Mouse (Mus musculus) lung, postnatal 14 days (tissue): ENCODE results near the gene Ankmy1.

Experiments
- DNase-seq: peaks from one replicate; pipeline ENCODE4 v3.0.0; 2021

Ankmy1 gene

DNA sequence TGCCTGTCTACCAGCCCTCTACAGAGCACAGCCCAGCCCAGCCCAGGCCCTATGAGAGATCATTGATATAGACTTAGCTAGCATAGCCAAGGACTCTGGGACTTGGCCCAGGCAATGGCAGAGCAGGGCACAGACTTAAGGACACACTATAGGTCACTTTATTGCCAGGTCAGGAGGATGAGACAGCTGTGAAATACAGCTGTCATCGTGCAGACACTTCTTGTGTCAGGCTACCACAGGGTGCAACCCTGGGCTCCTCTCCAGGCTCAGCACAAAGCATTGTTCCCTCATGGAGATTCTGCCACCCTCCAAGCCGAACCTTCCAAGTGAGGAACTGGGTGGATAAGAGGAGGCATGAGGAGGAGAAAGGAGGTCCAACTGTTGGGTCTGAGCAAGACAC lies 32.7 kb downstream of the Ankmy1 start:
- DNase-seq, result no peak

- no peak for DNase-seq
Observed at GRCm38 (mm10) chr1:92866170-92866569, 36.5 kb downstream of the Ankmy1 start.

- DNase-seq, result no peak
Observed at GRCm38 (mm10) chr1:92863268-92863667, 39.4 kb downstream of the Ankmy1 start.

DNA sequence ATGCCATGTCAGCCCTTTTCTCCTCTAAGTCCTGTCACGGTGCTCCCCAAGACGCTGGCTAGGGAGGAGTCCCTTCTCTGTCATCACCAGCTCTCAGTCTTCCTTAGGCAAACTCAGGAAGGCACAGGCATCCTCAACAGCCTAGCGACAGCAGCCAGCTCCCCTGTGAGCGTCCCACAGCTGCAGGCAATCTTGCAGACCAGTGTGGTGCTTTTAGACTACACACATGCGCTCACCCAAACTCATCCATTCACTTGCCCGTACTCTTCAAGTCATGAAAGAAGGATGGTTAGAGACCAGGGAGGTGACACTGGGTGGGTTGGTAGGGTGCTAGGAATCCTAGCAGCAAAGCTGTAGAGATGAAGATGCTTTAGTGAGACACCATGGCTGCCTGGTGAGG lies 41.2 kb downstream of the Ankmy1 start:
- DNase-seq, result no peak

DNA sequence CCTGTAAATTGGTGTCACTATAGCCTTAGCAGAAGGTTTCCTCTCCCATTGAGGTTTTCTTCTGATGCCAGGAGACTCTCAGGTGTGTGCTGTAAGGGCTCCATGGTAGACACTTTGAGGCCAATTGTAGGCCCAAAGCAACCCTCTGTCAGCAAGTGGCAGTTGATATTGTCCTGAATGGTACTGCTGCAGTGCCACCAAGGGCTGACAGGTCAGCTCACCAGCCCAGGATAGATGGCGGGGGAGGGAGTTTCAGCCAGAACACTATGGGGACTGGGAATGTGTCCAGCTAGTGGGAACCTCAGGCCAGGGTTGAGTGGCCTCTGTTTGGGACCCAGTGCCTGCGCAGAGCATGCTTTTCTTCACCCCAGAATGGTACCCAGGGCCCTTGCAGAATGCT lies 50.3 kb downstream of the Ankmy1 start:
- DNase-seq, result no peak

DNA sequence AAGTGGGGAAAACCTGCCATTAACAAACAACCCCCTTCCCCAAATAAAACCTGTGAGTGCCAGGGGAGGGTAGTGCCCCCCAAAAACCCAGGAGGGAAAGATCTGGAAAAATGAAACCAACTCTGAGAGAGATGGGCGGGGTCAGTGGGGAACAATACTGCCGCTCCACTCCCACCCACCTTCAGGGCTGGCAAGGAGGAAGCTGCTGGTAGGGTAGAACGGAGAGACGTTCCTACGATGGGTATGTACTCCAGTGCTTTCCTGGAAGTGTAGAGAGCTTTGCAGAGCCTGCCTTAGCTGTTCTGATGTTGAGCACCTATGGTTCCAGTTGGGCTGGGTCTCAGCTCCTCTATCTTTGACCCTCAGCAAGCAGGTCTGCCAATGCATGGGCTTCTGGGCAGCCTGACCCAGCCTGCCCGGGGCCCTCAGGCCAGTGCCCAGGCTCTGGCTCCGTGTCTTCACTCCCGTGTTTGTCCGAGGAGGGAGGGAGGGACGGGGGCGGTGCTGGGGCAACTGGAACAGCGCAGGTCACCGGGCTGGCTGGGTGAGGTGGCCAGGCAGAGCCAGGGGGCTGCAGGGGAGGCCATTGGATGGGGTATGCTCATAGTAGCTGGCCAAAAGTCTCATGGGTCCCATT lies 52.6 kb downstream of the Ankmy1 start:
- no peak for DNase-seq

- DNase-seq, result no peak
Observed at GRCm38 (mm10) chr1:92849491-92849890, 53.2 kb downstream of the Ankmy1 start.

GRCm38 (mm10) chr1:92847873-92848839 lies 54.5 kb downstream of the Ankmy1 start:
- DNase-seq, result no peak

- DNase-seq, result no peak
Observed at GRCm38 (mm10) chr1:92845889-92846288, 56.8 kb downstream of the Ankmy1 start.

- DNase-seq, result no peak
Observed at GRCm38 (mm10) chr1:92841427-92841826, 61.3 kb downstream of the Ankmy1 start.

DNA sequence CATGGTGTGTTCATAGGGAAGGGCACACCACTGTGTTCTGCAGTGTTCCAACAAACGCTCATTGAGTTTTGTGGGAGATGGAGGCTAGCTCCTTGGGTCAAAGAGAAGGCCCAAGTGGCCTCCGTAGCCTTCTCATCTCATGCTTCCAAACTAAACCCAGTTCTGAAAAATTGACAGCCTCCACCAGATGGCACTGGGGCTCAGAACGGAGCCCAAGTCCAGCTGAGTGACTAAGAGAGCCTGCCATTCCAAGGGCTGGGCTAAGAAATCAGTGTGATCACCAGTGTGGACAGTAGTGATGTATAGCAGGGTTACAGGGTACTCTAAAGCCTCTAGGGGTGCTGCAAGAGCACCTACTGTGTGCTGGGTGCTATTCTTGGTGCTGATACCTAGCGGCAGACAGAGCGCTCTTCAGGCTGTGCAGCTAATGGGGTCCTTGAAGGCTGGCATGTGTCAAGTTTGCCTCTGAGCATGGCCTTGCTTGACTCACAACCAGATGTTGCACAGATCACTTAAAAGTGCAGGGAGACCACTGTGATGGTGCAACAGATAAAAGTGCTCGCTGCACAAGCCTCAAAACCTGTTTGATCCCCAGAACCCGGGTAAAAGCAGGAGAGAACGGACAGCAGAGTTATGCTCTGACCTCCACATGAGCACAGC lies 62.3 kb downstream of the Ankmy1 start:
- no peak for DNase-seq

DNA sequence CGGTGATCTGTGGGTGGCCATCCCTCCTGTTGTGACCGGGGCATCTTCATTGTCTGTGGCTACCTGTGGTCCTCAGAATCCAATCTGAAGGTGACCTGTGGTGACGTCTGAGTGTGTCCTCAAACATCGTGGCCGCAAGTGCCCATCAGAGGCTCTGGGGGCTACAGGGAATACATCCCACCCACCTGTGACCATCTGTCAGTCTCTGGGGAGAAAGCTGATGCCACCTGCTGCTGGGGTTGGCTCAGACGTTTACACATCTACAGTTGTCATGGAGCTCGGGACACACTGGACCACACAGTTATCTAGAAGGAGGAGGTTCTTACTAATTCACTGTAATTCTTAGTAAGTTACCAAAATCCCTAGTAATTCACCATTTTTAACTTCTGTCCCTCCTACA lies 63.5 kb downstream of the Ankmy1 start:
- DNase-seq, result no peak

GRCm38 (mm10) chr1:92837931-92838833 lies 64.5 kb downstream of the Ankmy1 start:
- DNase-seq, result no peak

DNA sequence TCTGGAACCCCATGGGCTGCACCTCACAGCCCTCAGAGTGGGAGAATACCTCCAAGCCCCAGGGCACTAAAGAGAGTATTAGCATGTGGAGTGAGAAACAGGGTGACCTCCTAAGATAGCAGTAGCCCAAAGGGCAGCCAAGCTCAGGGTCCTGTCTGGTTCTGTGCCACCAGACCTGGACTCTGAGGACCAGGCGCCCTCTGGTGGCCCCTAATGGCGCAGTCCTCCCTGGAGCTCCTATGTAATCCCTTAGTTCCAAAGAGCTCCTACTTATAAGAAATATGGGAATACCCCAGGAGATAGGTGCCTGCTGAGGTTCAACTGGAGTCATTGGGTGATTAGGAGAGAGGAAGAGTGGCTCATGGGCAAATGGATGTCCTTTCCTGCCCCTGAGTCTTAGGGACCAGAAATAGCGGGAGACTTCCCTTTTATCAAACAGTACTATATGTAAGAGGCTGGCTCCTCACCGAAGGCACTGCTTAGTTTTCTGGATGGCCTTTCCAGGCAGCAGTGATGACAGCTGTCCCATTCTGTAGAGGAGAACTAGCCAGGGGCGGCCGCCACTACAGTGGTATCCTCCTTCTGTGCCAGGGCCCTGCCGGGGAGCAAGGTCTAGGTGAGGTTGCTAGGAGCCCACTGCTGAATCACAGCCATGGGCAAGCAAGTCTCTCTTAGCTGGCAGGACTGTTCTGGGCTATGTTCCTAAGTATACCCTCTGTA lies 68.6 kb downstream of the Ankmy1 start:
- DNase-seq, result peak; percentile 80

DNA sequence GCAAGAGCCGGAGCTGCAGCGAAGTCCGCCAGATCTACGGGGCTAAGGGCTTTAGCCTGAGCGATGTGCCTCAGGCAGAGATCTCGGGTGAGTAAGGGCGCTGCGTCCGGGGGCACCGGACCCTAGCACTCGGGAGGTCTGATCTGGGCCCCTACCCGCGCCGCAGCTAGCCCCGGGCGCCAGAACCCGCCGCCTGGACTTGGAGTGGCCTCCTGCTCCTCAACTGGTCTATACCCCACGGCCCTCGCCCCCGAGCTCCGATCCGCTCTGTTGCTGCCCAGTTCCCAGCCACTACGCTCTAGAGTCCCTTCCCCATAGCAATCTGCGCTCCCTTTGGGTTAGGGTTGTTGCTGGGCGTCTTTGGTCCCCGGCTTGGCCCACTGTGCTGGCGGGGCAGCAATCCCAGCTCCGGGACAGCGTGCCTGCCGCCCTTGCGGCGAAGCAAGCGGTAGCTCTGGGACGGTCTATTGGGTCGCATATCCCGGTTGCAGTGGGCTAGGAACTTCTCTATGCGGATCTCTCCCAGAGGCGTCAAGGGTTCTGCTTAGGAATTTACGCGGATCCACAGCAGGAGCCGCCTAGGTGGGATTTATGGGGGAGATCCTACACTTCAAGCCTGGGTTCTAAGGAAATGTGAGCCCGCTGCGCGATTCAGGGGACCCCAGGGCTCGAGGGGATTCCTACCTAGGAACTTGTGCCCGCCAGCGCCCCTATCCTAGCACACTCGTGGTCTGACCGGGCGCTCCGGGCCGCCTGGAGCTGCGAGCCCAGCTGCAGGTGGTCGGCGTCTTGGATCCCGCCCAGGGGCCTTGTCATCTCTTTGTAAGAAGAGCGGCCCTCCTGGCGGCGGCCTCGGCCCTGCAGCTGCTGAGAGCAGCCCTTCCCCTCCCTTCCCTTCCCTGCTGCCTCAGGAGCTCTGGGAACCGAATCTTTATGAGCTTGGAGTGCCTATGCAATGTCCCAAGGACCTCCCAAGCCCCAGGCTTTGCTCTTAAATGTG lies 70.4 kb downstream of the Ankmy1 start:
- DNase-seq, result peak; percentile 33

- DNase-seq, result peak; percentile 76
Observed at GRCm38 (mm10) chr1:92831188-92832001, 71.3 kb downstream of the Ankmy1 start, which contains the start of gene Gpc1. TSS of gene Gpc1 (plus strand) at chr1:92831645.

GRCm38 (mm10) chr1:92830626-92831187 lies 72.0 kb downstream of the Ankmy1 start:
- DNase-seq, result no peak

DNA sequence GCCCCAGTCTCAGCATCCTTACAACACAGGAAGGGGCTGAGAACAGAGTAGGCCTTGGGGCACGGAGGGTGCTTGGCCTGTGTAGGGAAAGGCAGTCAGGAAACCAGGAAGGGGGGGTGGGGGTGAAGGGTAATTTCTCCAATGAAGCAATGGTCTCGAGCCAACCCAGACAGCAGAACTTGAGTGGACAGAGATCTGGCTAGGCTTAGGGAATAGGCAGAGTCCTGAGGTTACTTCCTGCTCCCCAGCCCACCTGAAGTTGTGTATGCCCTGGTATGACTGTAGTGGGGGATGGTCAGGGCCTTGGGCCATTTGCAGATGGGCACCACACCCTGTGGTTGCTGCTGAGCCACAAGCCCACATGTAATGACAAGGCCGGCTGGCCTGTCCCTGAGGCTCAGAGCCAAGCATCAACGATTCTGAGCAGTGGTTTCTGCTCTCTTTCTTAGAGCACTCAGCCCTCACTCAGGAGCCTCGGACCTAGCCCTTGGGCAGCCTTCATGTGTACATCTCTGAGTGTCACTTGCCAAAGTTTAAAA lies 86.9 kb downstream of the Ankmy1 start:
- no peak for DNase-seq

GRCm38 (mm10) chr1:92815100-92815499 lies 87.6 kb downstream of the Ankmy1 start:
- no peak for DNase-seq
